Mouse (Mus musculus) megakaryocyte, embryonic 14.5 days (primary cell): ENCODE data around the gene Gm20662. TPM values are rescaled to one million over a fixed set of nuclear protein-coding genes. Genes with fewer than 3 reads are reported as not detected.
"Not testable (repeated sequence)": the region's sequence is repeated elsewhere in the genome, so short reads cannot be mapped to it uniquely, and the experiment has no call there.

ENCODE experiments used
- H3K27me3 ChIP-seq: replicated peaks from 2 replicates; pipeline ENCODE3; 2012; ENCODE audit warnings: inconsistent platforms
- H3K36me3 ChIP-seq: replicated peaks from 2 replicates; pipeline ENCODE3; 2012; ENCODE audit warnings: low read length, inconsistent platforms, mixed read lengths
- H3K4me1 ChIP-seq: 2 replicates; pipeline ENCODE4 v1.6.1; 2012; ENCODE audit warnings: inconsistent platforms
- H3K4me3 ChIP-seq: replicated peaks from 2 replicates; pipeline ENCODE3; 2012; ENCODE audit warnings: moderate library complexity, mild to moderate bottlenecking, inconsistent platforms
- H3K9me3 ChIP-seq: 2 replicates; pipeline ENCODE4 v1.6.1; 2012; ENCODE audit warnings: inconsistent platforms
- FLI1 ChIP-seq: IDR thresholded peaks from 2 replicates; pipeline ENCODE4 v1.6.1; 2012; ENCODE audit warnings: low read length, inconsistent platforms, mixed read lengths
- GATA1 ChIP-seq: IDR thresholded peaks from 3 replicates; pipeline ENCODE4 v1.6.1; 2012; ENCODE audit warnings: mixed read lengths, low read length, inconsistent platforms, borderline replicate concordance
- polyA plus RNA-seq: library from polyadenylated mRNA; stranded (reverse); fragments of >175 nt; gene quantifications from 2 replicates; pipeline ENCODE4 v1.2.3, GENCODE M21; 2012; ENCODE audit warnings: low replicate concordance; ENCODE audit not compliant: insufficient read depth

Gene Gm20662
- polyA plus RNA-seq, 1 experiment, result 3.2 TPM

- no peaks in the 10 kb centered on the region for H3K9me3 ChIP-seq
- peaks cover 72% of the 10 kb centered on the region for H3K36me3 ChIP-seq
- H3K4me1 ChIP-seq, result peaks cover 52% of the 10 kb centered on the region
Measured at GRCm38 (mm10) chr9:108010385-108010784, 14.2 kb downstream of the Gm20662 start.

GRCm38 (mm10) chr9:108013577-108013976 lies 17.4 kb downstream of the Gm20662 start:
- Histone ChIP-seq H3K36me3 (peaks cover 68% of the 10 kb centered on the region), H3K4me1 (peaks cover 40% of the 10 kb centered on the region)
- not testable (repeated sequence) for H3K4me3 ChIP-seq, H3K27me3 ChIP-seq, H3K9me3 ChIP-seq

More at GRCm38 (mm10) chr9:108010385-108010784, 14.2 kb downstream of the Gm20662 start:
- TF ChIP-seq GATA1, result no peak
- no peak for TF ChIP-seq FLI1
- no peak overlapping the region for H3K4me3 ChIP-seq
- no peaks in the 10 kb centered on the region for H3K27me3 ChIP-seq

- Histone ChIP-seq H3K4me3 (no peak overlapping the region), H3K4me1 (peaks cover 36% of the 10 kb centered on the region), H3K9me3 (no peaks in the 10 kb centered on the region), H3K27me3 (no peaks in the 10 kb centered on the region), H3K36me3 (peaks cover 61% of the 10 kb centered on the region)
- TF ChIP-seq GATA1, result no peak
Measured at GRCm38 (mm10) chr9:108017127-108017526, 21.0 kb downstream of the Gm20662 start.

- Histone ChIP-seq H3K36me3 (peaks cover 66% of the 10 kb centered on the region), H3K4me3 (no peak overlapping the region), H3K27me3 (no peaks in the 10 kb centered on the region), H3K9me3 (no peaks in the 10 kb centered on the region), H3K4me1 (peaks cover 34% of the 10 kb centered on the region)
- no peak for TF ChIP-seq FLI1
- TF ChIP-seq GATA1, result no peak
Measured at GRCm38 (mm10) chr9:108020741-108021140, 24.6 kb downstream of the Gm20662 start.

- TF ChIP-seq FLI1, result no peak
- TF ChIP-seq GATA1, result no peak
- Histone ChIP-seq H3K4me3 (no peak overlapping the region), H3K36me3 (peaks cover 71% of the 10 kb centered on the region), H3K4me1 (peaks cover 28% of the 10 kb centered on the region), H3K9me3 (0 out of 2 replicates have a peak, but pooled peaks cover 2% of the 10 kb centered on the region), H3K27me3 (no peaks in the 10 kb centered on the region)
Measured at GRCm38 (mm10) chr9:108023216-108023615, 27.1 kb downstream of the Gm20662 start.

- Histone ChIP-seq H3K9me3 (0 out of 2 replicates have a peak, but pooled peaks cover 2% of the 10 kb centered on the region), H3K4me3 (no peak overlapping the region), H3K27me3 (no peaks in the 10 kb centered on the region), H3K4me1 (peaks cover 25% of the 10 kb centered on the region), H3K36me3 (peaks cover 86% of the 10 kb centered on the region)
- no peak for TF ChIP-seq GATA1
Measured at GRCm38 (mm10) chr9:108026584-108026983, 30.4 kb downstream of the Gm20662 start.

- H3K4me1 ChIP-seq, result peaks cover 24% of the 10 kb centered on the region
- 0 out of 2 replicates have a peak, but pooled peaks cover 2% of the 10 kb centered on the region for H3K9me3 ChIP-seq
- H3K27me3 ChIP-seq, result no peaks in the 10 kb centered on the region
- TF ChIP-seq FLI1, result no peak
- TF ChIP-seq GATA1, result no peak
- peaks cover 88% of the 10 kb centered on the region for H3K36me3 ChIP-seq
- H3K4me3 ChIP-seq, result no peak overlapping the region
Measured at GRCm38 (mm10) chr9:108027867-108028266, 31.7 kb downstream of the Gm20662 start.

- no peaks in the 10 kb centered on the region for H3K27me3 ChIP-seq
- H3K4me1 ChIP-seq, result peaks cover 43% of the 10 kb centered on the region
- no peak for TF ChIP-seq GATA1
- H3K36me3 ChIP-seq, result peaks cover 89% of the 10 kb centered on the region
- H3K9me3 ChIP-seq, result 0 out of 2 replicates have a peak, but pooled peaks cover 2% of the 10 kb centered on the region
- H3K4me3 ChIP-seq, result no peak overlapping the region
Measured at GRCm38 (mm10) chr9:108032126-108032525, 36.0 kb downstream of the Gm20662 start.

GRCm38 (mm10) chr9:108035331-108036156 lies 39.4 kb downstream of the Gm20662 start:
- Histone ChIP-seq H3K4me1 (peaks cover 40% of the 10 kb centered on the region), H3K9me3 (no peaks in the 10 kb centered on the region), H3K27me3 (no peaks in the 10 kb centered on the region), H3K4me3 (peak overlapping the region; percentile 65), H3K36me3 (peaks cover 90% of the 10 kb centered on the region)
- TF ChIP-seq GATA1 (no peak), FLI1 (no peak)

- Histone ChIP-seq H3K27me3 (no peaks in the 10 kb centered on the region), H3K4me3 (peak overlapping the region; percentile 64), H3K36me3 (peaks cover 78% of the 10 kb centered on the region), H3K4me1 (peaks cover 74% of the 10 kb centered on the region), H3K9me3 (no peaks in the 10 kb centered on the region)
- TF ChIP-seq GATA1 (no peak), FLI1 (no peak)
Measured at GRCm38 (mm10) chr9:108044751-108045492, 48.8 kb downstream of the Gm20662 start.
